Mouse (Mus musculus) embryonic facial prominence, embryonic 10.5 days (tissue): ENCODE results near the gene 6030452D12Rik. TPM values are rescaled to one million over a fixed set of nuclear protein-coding genes. Genes with fewer than 3 reads are reported as not detected.

Experiments used
- DNase-seq: peaks from one replicate; pipeline ENCODE4 v3.0.0-alpha.2; 2017; ENCODE audit warnings: low spot score
- H3K27ac ChIP-seq: fragments of 300-500 bp; sonication (generic); replicated peaks from 2 replicates; pipeline ENCODE4 v1.5.1; 2016; ENCODE audit warnings: mild to moderate bottlenecking
- H3K27me3 ChIP-seq: fragments of 300-500 bp; sonication (generic); replicated peaks from 2 replicates; pipeline ENCODE4 v1.6.1; 2016; ENCODE audit warnings: low read depth, mild to moderate bottlenecking; ENCODE audit not compliant: poor library complexity, severe bottlenecking
- H3K36me3 ChIP-seq: fragments of 300-500 bp; sonication (generic); replicated peaks from 2 replicates; pipeline ENCODE4 v1.6.1; 2016; ENCODE audit warnings: mild to moderate bottlenecking, moderate library complexity
- H3K4me1 ChIP-seq: fragments of 300-500 bp; sonication (generic); 2 replicates; pipeline ENCODE4 v1.6.1; 2016
- H3K4me3 ChIP-seq: fragments of 300-500 bp; sonication (generic); 2 replicates; pipeline ENCODE4 v1.5.1; 2016; ENCODE audit warnings: mild to moderate bottlenecking, moderate library complexity
- H3K9me3 ChIP-seq: fragments of 300-500 bp; sonication (generic); 2 replicates; pipeline ENCODE4 v1.6.1; 2016; ENCODE audit warnings: mild to moderate bottlenecking
- WGBS: fragments of 180-500 bp; shearing (Covaris S2); methylation state at CpG from one replicate; pipeline ENCODE4 v1.1.7; 2016; 5-methylcytosine and 5-hydroxymethylcytosine counted together
- polyA plus RNA-seq: library from polyadenylated mRNA; unstranded; fragments of >200 nt; fragmentation: Nextera tagmentation; extraction: Ambion mirVana; gene quantifications from 2 replicates; pipeline ENCODE4 v1.2.1, GENCODE M21; 2016

6030452D12Rik gene
- polyA plus RNA-seq, 1 experiment from 2014 or later: not detected

- H3K9me3 ChIP-seq: no peaks in the 10 kb centered on the region
- H3K4me3 ChIP-seq: no peak overlapping the region
- no peaks in the 10 kb centered on the region; the same call in 1 of the 2 replicates for H3K4me1 ChIP-seq
- H3K27ac ChIP-seq: no peak overlapping the region
- no peaks in the 10 kb centered on the region for H3K27me3 ChIP-seq
- no peak for DNase-seq
- H3K36me3 ChIP-seq: peaks cover 62% of the 10 kb centered on the region
- 86% methylated on average over 7 of the region's 7 CpGs for WGBS
Measured at GRCm38 (mm10) chr8:106546746-106547145, 46.4 kb downstream of the 6030452D12Rik start.

DNA sequence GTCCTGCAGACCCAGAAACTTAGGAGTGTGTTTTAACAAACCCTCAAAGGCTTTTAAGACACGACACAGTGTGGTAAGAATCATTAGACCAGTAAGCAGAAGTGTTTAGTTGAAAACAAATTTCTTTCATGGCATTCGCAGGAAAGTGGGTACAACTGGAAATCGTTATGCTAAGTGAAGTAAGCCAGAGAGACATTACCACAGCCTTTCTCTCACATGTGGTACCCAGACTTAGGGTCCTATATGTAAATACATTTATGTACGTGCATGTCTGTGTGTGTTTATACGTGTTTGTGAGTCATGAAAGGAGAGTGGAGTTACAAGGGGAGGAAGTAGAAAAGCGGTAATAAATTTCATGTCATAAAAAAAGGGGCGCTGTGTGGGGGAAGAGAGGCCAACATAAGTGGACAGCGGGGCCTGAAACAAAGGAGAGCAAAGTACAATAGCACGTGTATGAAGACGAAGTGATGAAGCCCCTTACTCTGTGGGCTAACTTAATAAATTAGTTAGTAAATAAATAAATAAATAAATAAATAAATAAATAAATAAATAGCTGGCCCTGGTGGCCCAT lies 48.1 kb downstream of the 6030452D12Rik start:
- Histone ChIP-seq H3K4me3 (no peak overlapping the region), H3K9me3 (no peaks in the 10 kb centered on the region), H3K4me1 (no peaks in the 10 kb centered on the region), H3K36me3 (peaks cover 69% of the 10 kb centered on the region), H3K27me3 (no peaks in the 10 kb centered on the region), H3K27ac (no peak overlapping the region)
- DNase-seq: no peak
- WGBS: 80% methylated on average over 10 of the region's 10 CpGs

- Histone ChIP-seq H3K27ac (no peak overlapping the region), H3K4me3 (no peak overlapping the region), H3K36me3 (peaks cover 65% of the 10 kb centered on the region), H3K4me1 (no peaks in the 10 kb centered on the region), H3K27me3 (no peaks in the 10 kb centered on the region), H3K9me3 (peaks cover 4% of the 10 kb centered on the region; the same call in 1 of the 2 replicates)
- WGBS: 93% methylated on average over 1 of the region's 1 CpGs
- DNase-seq: no peak
Measured at GRCm38 (mm10) chr8:106550906-106551305, 50.6 kb downstream of the 6030452D12Rik start.

DNA sequence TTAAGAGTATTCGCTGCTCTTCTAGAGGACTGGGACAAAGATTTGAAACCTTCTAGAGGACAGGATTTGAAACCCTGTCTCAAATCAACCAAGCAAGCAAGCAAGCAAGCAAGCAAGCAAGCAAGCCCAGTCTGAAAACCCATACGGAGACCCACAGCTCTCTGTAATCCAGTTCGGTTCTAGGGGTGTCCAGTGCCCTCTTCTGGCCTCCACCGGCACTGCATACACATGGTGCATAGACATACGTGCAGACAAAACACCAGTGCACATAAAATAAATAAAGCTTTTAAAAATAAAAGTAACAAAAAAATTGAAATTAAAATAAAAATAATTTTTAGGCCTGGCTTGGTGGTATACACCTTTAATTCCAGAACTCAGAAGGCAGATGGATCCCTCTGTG lies 53.7 kb downstream of the 6030452D12Rik start:
- Histone ChIP-seq H3K27ac (no peak overlapping the region), H3K36me3 (peaks cover 73% of the 10 kb centered on the region), H3K9me3 (peaks cover 12% of the 10 kb centered on the region; the same call in 1 of the 2 replicates), H3K4me3 (no peak overlapping the region), H3K4me1 (no peaks in the 10 kb centered on the region), H3K27me3 (no peaks in the 10 kb centered on the region)
- 93% methylated on average over 5 of the region's 5 CpGs for WGBS
- DNase-seq: no peak

DNA sequence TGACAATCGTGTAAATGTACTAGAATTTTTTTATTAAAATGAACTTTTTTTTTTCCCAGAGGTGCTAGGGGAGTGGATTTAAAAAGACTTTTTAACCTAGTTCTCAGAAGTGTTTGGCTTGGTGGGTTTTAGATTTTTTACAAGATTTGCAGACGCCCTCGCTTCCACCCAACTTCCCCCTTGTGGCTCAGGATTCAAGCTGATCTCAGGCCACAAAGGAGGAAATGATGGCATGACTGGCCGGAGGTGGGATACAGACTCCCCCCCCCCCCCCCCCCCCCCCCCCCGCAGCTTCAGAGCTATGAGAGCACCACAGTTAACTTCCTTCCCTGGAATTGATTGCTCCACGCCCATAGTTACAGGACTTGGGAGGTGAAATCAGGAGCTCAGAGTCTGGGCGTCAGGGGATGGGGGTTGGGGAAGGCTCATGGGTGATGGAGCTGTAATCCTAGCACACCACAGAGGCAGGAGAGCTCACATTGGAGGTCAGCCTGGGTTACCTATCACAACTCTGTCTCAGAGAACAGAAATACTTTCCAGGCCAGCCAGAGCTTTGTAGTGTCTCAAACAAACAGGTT lies 55.8 kb downstream of the 6030452D12Rik start:
- 0 out of 2 replicates have a peak, but pooled peaks cover 4% of the 10 kb centered on the region for H3K27me3 ChIP-seq
- no peak for DNase-seq
- H3K27ac ChIP-seq: no peak overlapping the region
- H3K36me3 ChIP-seq: peaks cover 65% of the 10 kb centered on the region
- peaks cover 12% of the 10 kb centered on the region; the same call in 1 of the 2 replicates for H3K9me3 ChIP-seq
- WGBS: 76% methylated on average over 6 of the region's 7 CpGs
- H3K4me1 ChIP-seq: peaks cover 7% of the 10 kb centered on the region
- no peak overlapping the region for H3K4me3 ChIP-seq

Other genes with a start within 250 kb of the 6030452D12Rik start
- gene Smpd3, start 162.5 kb upstream of the 6030452D12Rik start, polyA plus RNA-seq: 4.0 and 5.0 TPM in 2 replicates
- gene Zfp90, start 85.2 kb upstream of the 6030452D12Rik start, polyA plus RNA-seq: 24.5 and 26.4 TPM in 2 replicates
- gene Cdh3, start 10.4 kb downstream of the 6030452D12Rik start, polyA plus RNA-seq: 23.3 and 23.4 TPM in 2 replicates
- 6.0 and 8.1 TPM in 2 replicates for gene Gm10073, start 72.9 kb downstream of the 6030452D12Rik start, polyA plus RNA-seq
- 22.1 and 24.4 TPM in 2 replicates for gene Cdh1, start 102.8 kb downstream of the 6030452D12Rik start, polyA plus RNA-seq
- 16.3 and 16.8 TPM in 2 replicates for gene Tango6, start 182.5 kb downstream of the 6030452D12Rik start, polyA plus RNA-seq